Mouse (Mus musculus) forebrain, postnatal 0 days (tissue): ENCODE results near the gene Hyal3. TPM values are rescaled to one million over a fixed set of nuclear protein-coding genes. Genes with fewer than 3 reads are reported as not detected.

ENCODE experiments used
- ATAC-seq: fragments of 200-750 bp; cut with Nextera tagmentation; 2 replicates; pipeline ENCODE4 v1.8.0; 2017; ENCODE audit warnings: mild to moderate bottlenecking, moderate library complexity
- DNase-seq: peaks from one replicate; pipeline ENCODE4 v3.0.0-alpha.2; 2015
- H3K27ac ChIP-seq: fragments of 300-500 bp; sonication (generic); 2 replicates; pipeline ENCODE4 v1.5.1; 2014; ENCODE audit warnings: low read depth, mild to moderate bottlenecking, antibody characterized with exemption, low read length, moderate library complexity, mixed read lengths
- H3K27me3 ChIP-seq: fragments of 300-500 bp; sonication (generic); 2 replicates; pipeline ENCODE4 v1.6.1; 2014; ENCODE audit warnings: mild to moderate bottlenecking, low read length, mixed read lengths; ENCODE audit not compliant: insufficient read depth
- H3K36me3 ChIP-seq: fragments of 300-500 bp; sonication (generic); 2 replicates; pipeline ENCODE4 v1.6.1; 2014; ENCODE audit warnings: mild to moderate bottlenecking, moderate library complexity; ENCODE audit not compliant: insufficient read depth
- H3K4me1 ChIP-seq: fragments of 300-500 bp; sonication (generic); 2 replicates; pipeline ENCODE4 v1.6.1; 2014; ENCODE audit warnings: antibody characterized with exemption; ENCODE audit not compliant: insufficient read depth
- H3K4me2 ChIP-seq: fragments of 300-500 bp; sonication (generic); 2 replicates; pipeline ENCODE4 v1.6.1; 2014; ENCODE audit warnings: low read depth, mild to moderate bottlenecking, moderate library complexity
- H3K4me3 ChIP-seq: fragments of 300-500 bp; sonication (generic); 2 replicates; pipeline ENCODE4 v1.5.1; 2014; ENCODE audit warnings: low read depth, low read length, mixed read lengths
- H3K9ac ChIP-seq: fragments of 300-500 bp; sonication (generic); 2 replicates; pipeline ENCODE4 v1.6.1; 2014; ENCODE audit warnings: mild to moderate bottlenecking
- H3K9me3 ChIP-seq: fragments of 300-500 bp; sonication (generic); 2 replicates; pipeline ENCODE4 v1.6.1; 2016; ENCODE audit warnings: low read length
- CTCF ChIP-seq: sonication (generic); IDR thresholded peaks from 2 replicates; pipeline ENCODE4 v1.5.1; 2016; ENCODE audit warnings: antibody characterized with exemption, control low read depth, low read depth
- WGBS: fragments of 180-500 bp; shearing (Covaris S2); extraction: QIAGEN DNeasy Blood & Tissue Kit; methylation state at CpG from one replicate; pipeline ENCODE4 v1.1.7; 2014; 5-methylcytosine and 5-hydroxymethylcytosine counted together
- polyA plus RNA-seq: library from polyadenylated mRNA; unstranded; fragments of >200 nt; fragmentation: Nextera tagmentation; extraction: Ambion mirVana; gene quantifications from 2 replicates; pipeline ENCODE4 v1.2.1, GENCODE M21; 2015
- total RNA-seq: library from RNA; depleted of rRNA; stranded (reverse); fragments of >200 nt; gene quantifications from 2 replicates; pipeline ENCODE4 v1.2.3, GENCODE M21; 2014

The Hyal3 gene
- total and polyA plus RNA-seq, 2 experiments from 2014 or later: 1.00 to 1.5 TPM

- peak; percentile 30 for ATAC-seq
- H3K36me3 ChIP-seq: no peaks in the 10 kb centered on the region
- no peak for DNase-seq
- peaks cover 40% of the 10 kb centered on the region for H3K4me1 ChIP-seq
- peak overlapping the region; percentile 37 for H3K4me2 ChIP-seq
- H3K9ac ChIP-seq: peak overlapping the region; percentile 39
- H3K27ac ChIP-seq: peak overlapping the region; percentile 90
- H3K9me3 ChIP-seq: no peaks in the 10 kb centered on the region
- WGBS: 22% methylated on average over 15 of the region's 15 CpGs
- H3K4me3 ChIP-seq: no peak overlapping the region
- no peak for TF ChIP-seq CTCF
- H3K27me3 ChIP-seq: no peaks in the 10 kb centered on the region
Observed at GRCm38 (mm10) chr9:107626158-107626843, 45.7 kb downstream of the Hyal3 start.

GRCm38 (mm10) chr9:107626844-107627277 is 46.2 kb downstream of the Hyal3 start:
- ATAC-seq (peak; percentile 84), DNase-seq (peak; percentile 91)
- H3K27me3 ChIP-seq: no peaks in the 10 kb centered on the region
- peaks cover 45% of the 10 kb centered on the region for H3K4me1 ChIP-seq
- peak overlapping the region; percentile 37 for H3K4me2 ChIP-seq
- H3K9me3 ChIP-seq: no peaks in the 10 kb centered on the region
- peak overlapping the region; percentile 39 for H3K9ac ChIP-seq
- H3K4me3 ChIP-seq: no peak overlapping the region
- no peaks in the 10 kb centered on the region for H3K36me3 ChIP-seq
- WGBS: 0% methylated on average over 2 of the region's 2 CpGs
- H3K27ac ChIP-seq: peak overlapping the region; percentile 90
- TF ChIP-seq CTCF: peak; percentile 97

GRCm38 (mm10) chr9:107627387-107628255 is 47.0 kb downstream of the Hyal3 start:
- peak overlapping the region; percentile 37; the same call in 1 of the 2 replicates for H3K4me2 ChIP-seq
- TF ChIP-seq CTCF: no peak
- peaks cover 53% of the 10 kb centered on the region for H3K4me1 ChIP-seq
- no peaks in the 10 kb centered on the region for H3K9me3 ChIP-seq
- DNase-seq: peak; percentile 32
- ATAC-seq: no peak
- no peak overlapping the region for H3K4me3 ChIP-seq
- H3K36me3 ChIP-seq: no peaks in the 10 kb centered on the region
- H3K27ac ChIP-seq: peak overlapping the region; percentile 90
- 13% methylated on average over 20 of the region's 20 CpGs for WGBS
- peak overlapping the region; percentile 39 for H3K9ac ChIP-seq
- H3K27me3 ChIP-seq: no peaks in the 10 kb centered on the region

GRCm38 (mm10) chr9:107628721-107629410 is 48.2 kb downstream of the Hyal3 start:
- ATAC-seq: no peak
- no peak for DNase-seq
- 0 out of 2 replicates have a peak overlapping the region, but pooled peaks have one; percentile 39 for H3K9ac ChIP-seq
- H3K4me1 ChIP-seq: peaks cover 58% of the 10 kb centered on the region
- H3K36me3 ChIP-seq: no peaks in the 10 kb centered on the region
- peak overlapping the region; percentile 34; the same call in 1 of the 2 replicates for H3K4me2 ChIP-seq
- no peak for TF ChIP-seq CTCF
- H3K27ac ChIP-seq: peak overlapping the region; percentile 90
- H3K27me3 ChIP-seq: no peaks in the 10 kb centered on the region
- no peak overlapping the region for H3K4me3 ChIP-seq
- H3K9me3 ChIP-seq: no peaks in the 10 kb centered on the region
- WGBS: 33% methylated on average over 14 of the region's 15 CpGs

- ATAC-seq (no peak), DNase-seq (no peak)
- Histone ChIP-seq H3K4me2 (peak overlapping the region; percentile 34; the same call in 1 of the 2 replicates), H3K9me3 (no peaks in the 10 kb centered on the region), H3K4me3 (no peak overlapping the region), H3K27me3 (no peaks in the 10 kb centered on the region), H3K36me3 (no peaks in the 10 kb centered on the region), H3K27ac (peak overlapping the region; percentile 90; the same call in 1 of the 2 replicates), H3K9ac (no peak overlapping the region), H3K4me1 (peaks cover 60% of the 10 kb centered on the region)
- TF ChIP-seq CTCF: no peak
- WGBS: 18% methylated on average over 4 of the region's 4 CpGs
Observed at GRCm38 (mm10) chr9:107629411-107629730, 48.8 kb downstream of the Hyal3 start.

- peak overlapping the region; percentile 18; the same call in 1 of the 2 replicates for H3K9ac ChIP-seq
- H3K9me3 ChIP-seq: no peaks in the 10 kb centered on the region
- H3K36me3 ChIP-seq: no peaks in the 10 kb centered on the region
- peak overlapping the region; percentile 34 for H3K4me2 ChIP-seq
- DNase-seq (peak; percentile 42), ATAC-seq (peak; percentile 4; the same call in 1 of the 2 replicates)
- peaks cover 60% of the 10 kb centered on the region for H3K4me1 ChIP-seq
- no peaks in the 10 kb centered on the region for H3K27me3 ChIP-seq
- peak overlapping the region; percentile 90 for H3K27ac ChIP-seq
- TF ChIP-seq CTCF: no peak
- WGBS: 8% methylated on average over 14 of the region's 14 CpGs
- H3K4me3 ChIP-seq: 0 out of 2 replicates have a peak overlapping the region, but pooled peaks have one; percentile 1
Observed at GRCm38 (mm10) chr9:107629901-107630425, 49.3 kb downstream of the Hyal3 start.
